Mouse (Mus musculus): ENCODE measurements around the gene Nbea. TPM values are rescaled to one million over a fixed set of nuclear protein-coding genes. Genes with fewer than 3 reads are reported as not detected.

Nbea gene
- polyA plus RNA-seq, 1 experiment from 2014 or later = 25.7 TPM

DNA sequence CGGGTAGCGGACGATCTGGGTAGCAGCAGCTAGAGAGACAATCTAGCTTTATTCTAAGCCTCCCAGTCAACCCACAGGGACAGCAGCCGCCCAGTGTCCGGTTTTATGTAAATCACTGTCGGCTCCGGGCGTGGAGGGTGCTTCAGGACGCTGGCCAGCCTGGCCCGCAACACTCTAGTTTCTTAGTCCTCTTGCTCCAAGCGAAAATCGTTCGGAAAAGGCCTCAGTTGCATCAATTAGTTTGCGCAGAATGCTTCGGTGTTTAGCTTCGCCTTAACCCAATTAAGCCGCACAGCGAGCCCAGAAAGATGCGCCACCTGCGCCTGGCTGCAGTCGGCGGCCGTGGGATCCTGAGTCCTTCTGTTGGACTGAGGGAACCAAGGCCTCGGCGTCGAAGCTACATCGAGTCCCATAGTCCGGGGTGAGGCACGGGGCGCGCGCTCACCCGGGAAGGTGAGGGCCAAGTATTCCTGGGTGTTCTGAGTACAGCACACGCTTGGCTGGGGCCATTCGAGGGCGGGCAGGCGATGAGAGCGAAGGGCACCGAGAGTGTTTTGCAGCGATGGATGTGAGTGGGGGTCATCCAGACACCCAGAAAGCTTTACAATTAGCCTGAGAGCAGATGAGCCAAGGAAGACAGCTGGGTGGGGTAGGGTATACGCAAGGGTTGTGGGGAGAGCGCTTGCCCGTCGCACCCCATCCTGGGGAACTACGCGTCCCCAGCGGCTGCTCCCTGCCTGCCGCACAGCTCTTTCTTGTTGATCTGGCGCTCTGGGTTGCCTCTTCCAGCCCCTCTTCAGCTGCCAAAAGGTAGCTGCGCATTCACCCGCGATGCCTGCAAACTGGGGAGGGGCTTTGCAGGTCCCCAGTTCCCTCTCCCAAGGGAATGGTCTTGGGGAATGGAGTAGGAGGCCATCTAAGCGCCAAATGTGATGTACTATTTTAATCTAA, 403.1 kb downstream of the Nbea start:
- ATAC-seq (ENCODE audit: low FRiP score) (peak; percentile 72), DNase-seq (ENCODE audit: low spot score, missing footprints) (peak; percentile 98)
- H3K9ac ChIP-seq (ENCODE audit: low read length) = peak overlapping the region; percentile 74
- peaks cover 26% of the 10 kb centered on the region for H3K4me1 ChIP-seq (ENCODE audit: control insufficient read depth, insufficient read depth, low read length)
- peak overlapping the region; percentile 84 for H3K27ac ChIP-seq (ENCODE audit: low read depth, low read length)
- peak overlapping the region; percentile 41 for H3K4me3 ChIP-seq (ENCODE audit: low read depth, low read length)
- H3K36me3 ChIP-seq (ENCODE audit: control insufficient read depth, insufficient read depth, low read length) = no peaks in the 10 kb centered on the region
- WGBS = under 1% methylated on average over 53 of the region's 53 CpGs
- H3K9me3 ChIP-seq (ENCODE audit: control insufficient read depth, low read length) = no peaks in the 10 kb centered on the region
- H3K27me3 ChIP-seq (ENCODE audit: control insufficient read depth, insufficient read depth, low read length) = peaks cover 20% of the 10 kb centered on the region
- H3K4me2 ChIP-seq = peak overlapping the region; percentile 79

DNA sequence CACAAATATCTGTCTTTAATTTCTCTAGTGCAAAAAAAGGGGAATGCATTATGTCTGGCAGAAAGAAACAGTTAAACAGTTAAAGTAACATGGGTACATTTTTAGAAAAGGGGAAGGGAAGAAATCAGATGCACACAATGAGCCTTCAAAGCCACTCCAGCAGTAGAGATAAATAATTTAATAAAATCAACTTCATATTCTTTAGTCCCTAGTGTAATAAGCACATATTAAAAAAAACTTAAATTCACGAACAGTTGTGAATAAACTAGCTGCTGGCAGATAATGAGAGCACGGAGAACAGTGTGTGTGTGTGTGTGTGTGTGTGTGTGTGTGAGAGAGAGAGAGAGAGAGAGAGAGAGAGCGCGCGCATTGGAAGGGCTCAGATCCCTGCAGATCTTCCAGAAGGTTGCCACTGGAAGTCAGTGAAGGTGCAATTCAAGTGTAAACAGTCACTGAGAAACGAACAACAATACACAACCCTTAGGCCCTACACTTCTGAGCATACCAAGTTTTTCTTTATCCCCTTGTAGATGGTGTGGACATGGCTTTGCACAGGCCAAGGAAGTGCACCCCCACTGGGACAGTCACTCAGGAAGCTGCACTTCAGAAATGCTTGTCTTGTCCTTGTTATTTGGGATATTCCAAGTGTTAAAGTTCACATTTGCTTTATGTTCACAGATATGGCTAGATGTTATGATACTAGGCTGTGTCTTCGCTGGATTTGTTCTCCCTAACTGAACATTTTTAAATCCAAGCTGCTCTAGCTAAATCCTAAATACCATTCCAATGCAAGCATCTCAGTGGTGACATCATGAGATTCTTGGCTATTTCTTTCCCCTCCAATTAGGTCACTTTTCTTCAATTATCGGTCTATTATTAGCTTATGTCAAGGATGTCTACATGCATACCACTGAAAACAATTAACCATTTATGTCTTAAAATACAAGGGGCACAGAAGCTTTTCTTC, 404.5 kb downstream of the Nbea start:
- 17% methylated on average over 8 of the region's 8 CpGs for WGBS
- ATAC-seq (ENCODE audit: low FRiP score) = no peak
- Histone ChIP-seq H3K4me3 (ENCODE audit: low read depth, low read length) (peak overlapping the region; percentile 5; the same call in 1 of the 2 replicates), H3K4me1 (ENCODE audit: control insufficient read depth, insufficient read depth, low read length) (peaks cover 26% of the 10 kb centered on the region), H3K9ac (ENCODE audit: low read length) (no peak overlapping the region), H3K27me3 (ENCODE audit: control insufficient read depth, insufficient read depth, low read length) (peaks cover 16% of the 10 kb centered on the region), H3K4me2 (peak overlapping the region; percentile 28; the same call in 1 of the 2 replicates), H3K9me3 (ENCODE audit: control insufficient read depth, low read length) (no peaks in the 10 kb centered on the region), H3K36me3 (ENCODE audit: control insufficient read depth, insufficient read depth, low read length) (no peaks in the 10 kb centered on the region), H3K27ac (ENCODE audit: low read depth, low read length) (no peak overlapping the region)
- DNase-seq (ENCODE audit: low spot score, missing footprints) = peak; percentile 89

DNA sequence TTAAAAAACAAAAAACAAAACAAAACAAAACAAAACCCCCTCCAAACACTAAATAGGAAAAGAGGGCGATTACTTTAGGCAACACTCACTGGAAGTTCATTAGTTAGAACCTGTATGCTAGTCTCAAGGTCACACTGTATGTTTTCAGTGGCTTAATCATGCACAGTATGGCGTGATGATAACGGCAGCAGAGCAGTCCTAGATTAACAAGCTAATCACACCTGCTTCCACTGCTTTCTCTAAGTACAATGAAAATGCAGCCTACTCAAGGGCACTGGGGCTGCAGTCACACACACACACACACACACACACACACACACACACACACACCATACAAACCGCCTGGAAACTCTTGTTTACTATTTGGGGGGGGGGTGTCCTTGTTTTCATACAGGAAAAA, 406.0 kb downstream of the Nbea start:
- Histone ChIP-seq H3K4me2 (no peak overlapping the region), H3K27me3 (ENCODE audit: control insufficient read depth, insufficient read depth, low read length) (peaks cover 13% of the 10 kb centered on the region), H3K9me3 (ENCODE audit: control insufficient read depth, low read length) (no peaks in the 10 kb centered on the region), H3K4me3 (ENCODE audit: low read depth, low read length) (no peak overlapping the region), H3K27ac (ENCODE audit: low read depth, low read length) (no peak overlapping the region), H3K9ac (ENCODE audit: low read length) (no peak overlapping the region), H3K4me1 (ENCODE audit: control insufficient read depth, insufficient read depth, low read length) (peaks cover 19% of the 10 kb centered on the region), H3K36me3 (ENCODE audit: control insufficient read depth, insufficient read depth, low read length) (no peaks in the 10 kb centered on the region)
- ATAC-seq (ENCODE audit: low FRiP score) (no peak), DNase-seq (ENCODE audit: low spot score, missing footprints) (no peak)
- WGBS = 61% methylated on average over 4 of the region's 4 CpGs

DNA sequence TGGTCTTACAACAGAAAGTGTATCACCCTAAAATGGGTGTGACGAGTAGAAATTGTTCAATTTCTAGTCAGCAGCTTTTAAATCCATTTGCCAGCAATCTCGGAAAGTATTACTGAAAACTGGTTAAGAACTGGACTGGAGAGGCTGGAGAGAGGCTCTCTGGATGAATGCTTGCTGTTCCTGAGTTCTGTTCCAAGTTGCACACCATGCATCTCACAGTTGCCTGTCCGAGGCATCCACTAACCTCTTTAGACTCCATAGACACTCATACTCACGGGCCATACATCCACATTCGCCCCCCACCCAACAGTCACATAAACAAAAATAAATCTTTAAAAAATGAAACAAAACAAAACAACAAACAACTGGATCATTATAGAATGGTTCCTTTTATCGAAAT, 407.7 kb downstream of the Nbea start:
- H3K9me3 ChIP-seq (ENCODE audit: control insufficient read depth, low read length) = no peaks in the 10 kb centered on the region
- H3K4me1 ChIP-seq (ENCODE audit: control insufficient read depth, insufficient read depth, low read length) = peaks cover 13% of the 10 kb centered on the region
- H3K27ac ChIP-seq (ENCODE audit: low read depth, low read length) = no peak overlapping the region
- H3K9ac ChIP-seq (ENCODE audit: low read length) = no peak overlapping the region
- no peaks in the 10 kb centered on the region for H3K36me3 ChIP-seq (ENCODE audit: control insufficient read depth, insufficient read depth, low read length)
- H3K4me2 ChIP-seq = no peak overlapping the region
- DNase-seq (ENCODE audit: low spot score, missing footprints) = no peak
- ATAC-seq (ENCODE audit: low FRiP score) = no peak
- 81% methylated on average over 6 of the region's 6 CpGs for WGBS
- H3K4me3 ChIP-seq (ENCODE audit: low read depth, low read length) = no peak overlapping the region
- peaks cover 4% of the 10 kb centered on the region; the same call in 1 of the 2 replicates for H3K27me3 ChIP-seq (ENCODE audit: control insufficient read depth, insufficient read depth, low read length)

DNA sequence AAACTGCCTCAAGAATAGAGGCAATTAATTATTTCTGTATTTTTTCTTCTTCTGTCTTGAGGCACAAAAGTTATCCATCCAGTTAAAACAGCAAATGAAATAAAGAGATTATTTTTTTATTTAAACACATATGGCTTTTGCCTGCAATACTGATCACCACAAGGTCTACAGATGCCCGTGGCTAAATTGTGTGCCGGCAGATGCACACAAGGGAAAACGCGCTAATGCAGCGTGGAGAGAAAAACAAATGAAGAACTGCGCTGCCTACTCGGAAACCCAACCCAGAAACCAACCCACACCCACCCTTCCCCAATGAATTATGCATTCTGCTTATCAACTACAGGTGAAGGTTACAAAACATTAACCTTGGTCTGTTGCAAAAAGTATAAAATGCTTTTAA, 408.3 kb downstream of the Nbea start:
- 40% methylated on average over 7 of the region's 7 CpGs for WGBS
- Histone ChIP-seq H3K4me3 (ENCODE audit: low read depth, low read length) (no peak overlapping the region), H3K9me3 (ENCODE audit: control insufficient read depth, low read length) (no peaks in the 10 kb centered on the region), H3K4me2 (no peak overlapping the region), H3K9ac (ENCODE audit: low read length) (no peak overlapping the region), H3K4me1 (ENCODE audit: control insufficient read depth, insufficient read depth, low read length) (peaks cover 8% of the 10 kb centered on the region), H3K27me3 (ENCODE audit: control insufficient read depth, insufficient read depth, low read length) (no peaks in the 10 kb centered on the region; the same call in 1 of the 2 replicates), H3K36me3 (ENCODE audit: control insufficient read depth, insufficient read depth, low read length) (no peaks in the 10 kb centered on the region), H3K27ac (ENCODE audit: low read depth, low read length) (no peak overlapping the region)
- peak; percentile 87 for DNase-seq (ENCODE audit: low spot score, missing footprints)
- ATAC-seq (ENCODE audit: low FRiP score) = 0 out of 2 replicates have a peak, but pooled peaks have one; percentile 14

DNA sequence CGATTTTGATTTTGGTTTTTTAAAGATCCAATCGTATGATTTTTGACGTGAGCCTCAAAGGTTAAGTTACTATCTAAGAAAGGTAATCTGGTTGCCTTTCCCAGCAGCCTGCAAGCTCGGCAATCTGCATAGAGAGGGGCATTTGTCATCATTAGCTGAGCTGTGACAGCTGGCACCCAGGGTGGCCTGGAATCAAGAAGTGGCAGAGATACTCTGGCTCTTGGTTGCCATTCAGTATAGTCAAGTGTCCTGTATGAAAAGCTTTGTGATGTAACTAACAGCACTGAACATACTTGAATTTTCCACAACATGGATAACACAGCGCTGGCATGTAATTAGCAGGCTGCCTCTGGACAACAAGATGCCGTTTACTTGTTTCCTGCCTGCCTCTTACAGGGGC, 409.3 kb downstream of the Nbea start:
- no peaks in the 10 kb centered on the region for H3K36me3 ChIP-seq (ENCODE audit: control insufficient read depth, insufficient read depth, low read length)
- H3K9ac ChIP-seq (ENCODE audit: low read length) = no peak overlapping the region
- no peaks in the 10 kb centered on the region; the same call in 1 of the 2 replicates for H3K27me3 ChIP-seq (ENCODE audit: control insufficient read depth, insufficient read depth, low read length)
- WGBS = 65% methylated on average over 6 of the region's 6 CpGs
- DNase-seq (ENCODE audit: low spot score, missing footprints) (no peak), ATAC-seq (ENCODE audit: low FRiP score) (peak; percentile 54; the same call in 1 of the 2 replicates)
- H3K27ac ChIP-seq (ENCODE audit: low read depth, low read length) = no peak overlapping the region
- H3K4me2 ChIP-seq = no peak overlapping the region
- peaks cover 2% of the 10 kb centered on the region; the same call in 1 of the 2 replicates for H3K4me1 ChIP-seq (ENCODE audit: control insufficient read depth, insufficient read depth, low read length)
- H3K9me3 ChIP-seq (ENCODE audit: control insufficient read depth, low read length) = no peaks in the 10 kb centered on the region
- H3K4me3 ChIP-seq (ENCODE audit: low read depth, low read length) = no peak overlapping the region

DNA sequence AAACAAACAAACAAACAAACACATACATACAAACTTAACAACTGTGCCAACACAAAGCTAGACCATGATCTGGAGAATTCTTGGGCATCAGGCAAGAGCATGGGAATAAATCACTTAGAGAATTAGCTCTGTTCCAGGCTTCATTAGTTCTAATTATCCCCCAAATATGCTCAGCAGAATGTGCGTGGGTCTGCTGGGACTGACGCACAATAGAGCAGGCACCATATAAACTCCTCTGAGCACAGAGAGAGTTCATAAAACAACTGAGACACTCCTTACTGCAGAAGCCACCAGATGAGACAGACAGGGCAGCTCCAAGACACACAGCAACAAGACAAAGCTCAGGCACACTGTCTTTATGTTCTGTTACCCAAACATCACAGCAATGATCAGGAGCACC, 414.2 kb downstream of the Nbea start:
- WGBS = 92% methylated on average over 2 of the region's 2 CpGs
- ATAC-seq (ENCODE audit: low FRiP score) (no peak), DNase-seq (ENCODE audit: low spot score, missing footprints) (no peak)
- H3K4me3 ChIP-seq (ENCODE audit: low read depth, low read length) = no peak overlapping the region
- no peak overlapping the region for H3K4me2 ChIP-seq
- H3K27me3 ChIP-seq (ENCODE audit: control insufficient read depth, insufficient read depth, low read length) = no peaks in the 10 kb centered on the region
- H3K9ac ChIP-seq (ENCODE audit: low read length) = no peak overlapping the region
- H3K27ac ChIP-seq (ENCODE audit: low read depth, low read length) = no peak overlapping the region
- H3K9me3 ChIP-seq (ENCODE audit: control insufficient read depth, low read length) = no peaks in the 10 kb centered on the region
- no peaks in the 10 kb centered on the region for H3K36me3 ChIP-seq (ENCODE audit: control insufficient read depth, insufficient read depth, low read length)
- no peaks in the 10 kb centered on the region; the same call in 1 of the 2 replicates for H3K4me1 ChIP-seq (ENCODE audit: control insufficient read depth, insufficient read depth, low read length)

DNA sequence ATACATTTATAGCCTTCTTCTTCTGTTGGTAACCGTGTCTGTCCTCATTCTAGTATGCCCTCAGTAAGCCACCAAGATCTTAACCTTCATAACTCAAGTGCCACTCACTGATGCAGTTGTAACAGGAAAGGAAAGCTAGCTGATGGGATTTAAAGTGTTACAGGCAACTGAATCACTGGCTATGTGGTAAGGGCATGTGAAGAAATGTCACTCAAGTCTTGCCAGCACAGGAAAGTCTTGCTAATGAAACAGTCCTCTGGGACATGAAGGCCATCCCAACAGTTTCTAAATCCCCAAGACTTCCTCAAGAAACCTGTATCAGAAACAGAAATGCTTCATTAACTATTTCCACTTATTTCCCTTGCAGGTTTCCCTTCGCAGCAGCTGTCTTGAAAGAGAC, 414.8 kb downstream of the Nbea start:
- 91% methylated on average over 2 of the region's 2 CpGs for WGBS

More for the DNA sequence above, 414.8 kb downstream of the Nbea start:
- Histone ChIP-seq H3K27ac (ENCODE audit: low read depth, low read length) (no peak overlapping the region), H3K27me3 (ENCODE audit: control insufficient read depth, insufficient read depth, low read length) (no peaks in the 10 kb centered on the region), H3K9me3 (ENCODE audit: control insufficient read depth, low read length) (no peaks in the 10 kb centered on the region), H3K4me3 (ENCODE audit: low read depth, low read length) (no peak overlapping the region), H3K4me1 (ENCODE audit: control insufficient read depth, insufficient read depth, low read length) (no peaks in the 10 kb centered on the region), H3K36me3 (ENCODE audit: control insufficient read depth, insufficient read depth, low read length) (no peaks in the 10 kb centered on the region), H3K9ac (ENCODE audit: low read length) (no peak overlapping the region), H3K4me2 (no peak overlapping the region)
- ATAC-seq (ENCODE audit: low FRiP score) (no peak), DNase-seq (ENCODE audit: low spot score, missing footprints) (no peak)

All from midbrain, embryonic 11.5 days (tissue).